Mouse (Mus musculus) adrenal gland, postnatal 10 days (tissue): ENCODE results near the gene Rtp1. TPM values are rescaled to one million over a fixed set of nuclear protein-coding genes. Genes with fewer than 3 reads are reported as not detected.

Experiments used
- DNase-seq: peaks from one replicate; pipeline ENCODE4 v3.0.0; 2021; ENCODE audit warnings: mixed read lengths
- long read RNA-seq, 2 experiments: library from polyadenylated mRNA; stranded (forward); transcript quantifications; one replicate each; pipeline ENCODE4 v2.0.0; 2021
- total RNA-seq, 2 experiments: library from RNA; stranded (reverse); gene quantifications; 2 replicates each; pipeline ENCODE4 v1.2.3; 2021

Rtp1 gene
- total RNA-seq = not detected
- long read RNA-seq, experiment 1 = 0 reads
- long read RNA-seq, experiment 2 = 0 reads

- DNase-seq = no peak
Measured at GRCm38 (mm10) chr16:23428647-23429319, at the start of gene Rtp1. TSS of gene Rtp1 (plus strand) at chr16:23429133.

- DNase-seq = no peak
Measured at GRCm38 (mm10) chr16:23379536-23380230, 49.2 kb upstream of the Rtp1 start.

- no peak for DNase-seq
Measured at GRCm38 (mm10) chr16:23384304-23384703, 44.6 kb upstream of the Rtp1 start.

GRCm38 (mm10) chr16:23397931-23398330 is 31.0 kb upstream of the Rtp1 start:
- no peak for DNase-seq

- DNase-seq = peak; percentile 33
Measured at GRCm38 (mm10) chr16:23401463-23401862, 27.5 kb upstream of the Rtp1 start.

GRCm38 (mm10) chr16:23401959-23402358 is 27.0 kb upstream of the Rtp1 start:
- DNase-seq = no peak

GRCm38 (mm10) chr16:23403008-23403755 is 25.8 kb upstream of the Rtp1 start:
- DNase-seq = peak; percentile 87

- DNase-seq = no peak
Measured at GRCm38 (mm10) chr16:23412930-23413329, 16.0 kb upstream of the Rtp1 start.

GRCm38 (mm10) chr16:23416261-23416656 is 12.7 kb upstream of the Rtp1 start:
- DNase-seq = peak; percentile 55

- no peak for DNase-seq
Measured at GRCm38 (mm10) chr16:23416657-23417293, 12.2 kb upstream of the Rtp1 start.

- DNase-seq = no peak
Measured at GRCm38 (mm10) chr16:23417456-23418240, 11.3 kb upstream of the Rtp1 start.

GRCm38 (mm10) chr16:23419565-23420085 is 9.3 kb upstream of the Rtp1 start:
- no peak for DNase-seq

GRCm38 (mm10) chr16:23423825-23424224 is 5.1 kb upstream of the Rtp1 start:
- DNase-seq = no peak

- peak; percentile 38 for DNase-seq
Measured at GRCm38 (mm10) chr16:23427701-23428100, 1.2 kb upstream of the Rtp1 start.

GRCm38 (mm10) chr16:23429991-23430390 is 1.1 kb downstream of the Rtp1 start:
- no peak for DNase-seq

GRCm38 (mm10) chr16:23437404-23438166 is 8.7 kb downstream of the Rtp1 start:
- DNase-seq = no peak

GRCm38 (mm10) chr16:23444231-23444630 is 15.3 kb downstream of the Rtp1 start:
- DNase-seq = peak; percentile 62

- DNase-seq = no peak
Measured at GRCm38 (mm10) chr16:23449946-23450345, 21.0 kb downstream of the Rtp1 start.

- no peak for DNase-seq
Measured at GRCm38 (mm10) chr16:23450816-23451215, 21.9 kb downstream of the Rtp1 start.

- peak; percentile 77 for DNase-seq
Measured at GRCm38 (mm10) chr16:23452476-23452875, 23.5 kb downstream of the Rtp1 start.

- DNase-seq = no peak
Measured at GRCm38 (mm10) chr16:23454376-23454775, 25.4 kb downstream of the Rtp1 start.
